Mouse (Mus musculus) stomach, postnatal 0 days (tissue): ENCODE data around the gene Zfp963. TPM values are rescaled to one million over a fixed set of nuclear protein-coding genes. Genes with fewer than 3 reads are reported as not detected.

Experiments used
- ATAC-seq: fragments of 200-750 bp; cut with Nextera tagmentation; 2 replicates; pipeline ENCODE4 v1.8.0; 2017; ENCODE audit not compliant: low FRiP score, low TSS enrichment
- DNase-seq: peaks from one replicate; pipeline ENCODE4 v3.0.0-alpha.2; 2016; ENCODE audit warnings: low spot score
- H3K27ac ChIP-seq: fragments of 300-500 bp; sonication (generic); replicated peaks from 2 replicates; pipeline ENCODE4 v1.5.1; 2014; ENCODE audit warnings: mild to moderate bottlenecking, control low read depth
- H3K27me3 ChIP-seq: fragments of 300-500 bp; sonication (generic); 2 replicates; pipeline ENCODE4 v1.6.1; 2014; ENCODE audit warnings: low read length; ENCODE audit not compliant: control insufficient read depth, insufficient read depth
- H3K36me3 ChIP-seq: fragments of 300-500 bp; sonication (generic); 2 replicates; pipeline ENCODE4 v1.6.1; 2014; ENCODE audit warnings: low read length, mixed read lengths; ENCODE audit not compliant: control insufficient read depth, insufficient read depth
- H3K4me1 ChIP-seq: fragments of 300-500 bp; sonication (generic); replicated peaks from 2 replicates; pipeline ENCODE4 v1.6.1; 2014; ENCODE audit warnings: antibody characterized with exemption; ENCODE audit not compliant: control insufficient read depth, insufficient read depth
- H3K4me2 ChIP-seq: fragments of 300-500 bp; sonication (generic); replicated peaks from 2 replicates; pipeline ENCODE4 v1.6.1; 2014; ENCODE audit warnings: low read depth, mild to moderate bottlenecking, control low read depth, moderate library complexity
- H3K4me3 ChIP-seq: fragments of 300-500 bp; sonication (generic); 2 replicates; pipeline ENCODE4 v1.5.1; 2014; ENCODE audit warnings: low read depth, low read length, control low read depth
- H3K9ac ChIP-seq: fragments of 300-500 bp; sonication (generic); 2 replicates; pipeline ENCODE4 v1.6.1; 2014; ENCODE audit warnings: mild to moderate bottlenecking, low read length, control low read depth, mixed read lengths
- H3K9me3 ChIP-seq: fragments of 300-500 bp; sonication (generic); 2 replicates; pipeline ENCODE4 v1.6.1; 2016; ENCODE audit warnings: low read length; ENCODE audit not compliant: control insufficient read depth
- CTCF ChIP-seq: IDR thresholded peaks from 2 replicates; pipeline ENCODE4 v1.5.1; 2016; ENCODE audit warnings: antibody characterized with exemption, low read depth, mild to moderate bottlenecking, moderate library complexity
- EP300 ChIP-seq: optimal IDR thresholded peaks from 2 replicates; pipeline ENCODE3; 2016; ENCODE audit warnings: antibody characterized with exemption
- WGBS: fragments of 180-500 bp; shearing (Covaris S2); extraction: QIAGEN DNeasy Blood & Tissue Kit; methylation state at CpG from one replicate; pipeline ENCODE4 v1.1.7; 2014; 5-methylcytosine and 5-hydroxymethylcytosine counted together
- polyA plus RNA-seq: library from polyadenylated mRNA; unstranded; fragments of >200 nt; fragmentation: Nextera tagmentation; extraction: Ambion mirVana; gene quantifications from 2 replicates; pipeline ENCODE4 v1.2.1, GENCODE M21; 2015

The Zfp963 gene
- polyA plus RNA-seq, 1 experiment from 2014 or later = 3.3 TPM

DNA sequence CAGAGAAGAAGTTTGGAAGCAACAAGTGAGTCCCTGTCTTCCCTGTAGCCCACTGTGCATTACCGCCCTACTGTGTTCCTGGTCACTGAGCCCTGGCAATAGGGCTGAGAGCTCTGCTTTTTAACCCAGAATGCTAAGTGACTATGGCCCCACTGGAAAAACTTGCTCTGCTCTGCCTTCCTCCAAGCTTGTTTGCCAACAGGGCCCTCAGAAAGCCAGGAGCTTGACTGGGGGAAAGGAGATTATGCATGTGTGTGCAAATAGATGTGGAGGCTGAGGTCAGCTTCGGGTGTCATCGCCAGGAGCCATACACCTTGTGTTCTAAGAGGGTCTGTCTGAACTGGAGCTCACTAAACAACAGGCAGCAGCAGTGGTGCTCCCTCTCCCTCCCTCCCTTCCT is 44.3 kb upstream of the Zfp963 start:
- WGBS = 80% methylated on average over 3 of the region's 3 CpGs
- DNase-seq (no peak), ATAC-seq (no peak)
- H3K4me1 ChIP-seq = no peaks in the 10 kb centered on the region
- no peak for TF ChIP-seq EP300
- no peak for TF ChIP-seq CTCF
- H3K9ac ChIP-seq = no peak overlapping the region
- no peak overlapping the region for H3K4me2 ChIP-seq
- peaks cover 35% of the 10 kb centered on the region for H3K36me3 ChIP-seq
- H3K27me3 ChIP-seq = no peaks in the 10 kb centered on the region
- no peak overlapping the region for H3K4me3 ChIP-seq
- no peak overlapping the region for H3K27ac ChIP-seq
- no peaks in the 10 kb centered on the region for H3K9me3 ChIP-seq

DNA sequence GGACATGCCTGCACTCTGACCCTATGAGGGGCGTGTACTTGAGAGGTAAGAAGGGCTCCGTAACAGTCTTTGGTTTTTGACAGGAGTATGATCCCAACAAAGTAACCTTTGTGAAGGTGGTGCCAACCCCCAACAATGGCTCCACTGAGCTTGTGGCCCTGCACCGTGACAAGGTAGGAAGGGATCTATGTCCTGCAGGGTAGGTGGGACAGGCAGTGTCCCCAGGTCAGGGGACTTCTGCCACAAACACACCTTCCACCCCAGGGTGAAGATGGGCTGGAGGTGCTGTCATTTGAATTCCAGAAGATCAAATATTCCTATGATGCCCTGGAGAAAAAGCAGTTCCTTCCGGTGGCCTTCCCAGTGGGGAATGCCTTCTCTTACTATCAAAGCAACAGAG is 43.9 kb upstream of the Zfp963 start:
- no peaks in the 10 kb centered on the region for H3K9me3 ChIP-seq
- no peak overlapping the region for H3K4me3 ChIP-seq
- no peak overlapping the region for H3K27ac ChIP-seq
- DNase-seq (no peak), ATAC-seq (no peak)
- 89% methylated on average over 4 of the region's 4 CpGs for WGBS
- peaks cover 34% of the 10 kb centered on the region for H3K36me3 ChIP-seq
- no peaks in the 10 kb centered on the region for H3K27me3 ChIP-seq
- H3K4me1 ChIP-seq = no peaks in the 10 kb centered on the region
- H3K4me2 ChIP-seq = no peak overlapping the region
- TF ChIP-seq CTCF (no peak), EP300 (no peak)
- no peak overlapping the region for H3K9ac ChIP-seq

GRCm38 (mm10) chr8:69791415-69792068 is 41.8 kb upstream of the Zfp963 start:
- H3K9ac ChIP-seq = peak overlapping the region; percentile 94

DNA sequence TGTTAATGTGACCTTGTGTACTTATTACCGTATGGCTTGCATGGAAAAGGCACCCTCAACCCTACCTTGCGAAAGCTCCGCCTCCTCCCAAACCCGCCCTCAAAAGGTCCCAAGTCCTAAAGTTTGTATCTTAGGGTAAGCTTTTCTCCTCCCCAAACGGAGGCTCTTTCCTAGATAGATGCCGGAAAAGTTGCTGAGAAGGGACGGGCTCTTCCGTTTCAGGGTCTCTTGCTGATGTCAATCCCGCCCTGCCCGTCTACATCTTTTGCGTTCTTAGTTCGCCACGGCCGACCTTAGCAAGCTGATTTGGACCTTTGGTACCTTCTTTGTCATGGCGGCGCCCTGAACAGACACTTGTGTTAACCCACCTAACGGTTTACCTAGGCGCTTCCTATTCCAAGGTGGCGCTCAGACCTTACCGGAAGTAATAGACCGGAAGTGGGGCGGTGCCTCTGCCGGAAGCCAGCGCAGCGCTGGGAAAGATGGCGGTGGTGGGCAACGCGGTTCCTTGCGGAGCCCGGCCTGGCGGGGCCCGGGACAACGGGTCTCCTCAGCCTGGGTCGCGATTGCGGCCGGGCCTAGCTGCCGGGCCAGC is 41.1 kb upstream of the Zfp963 start, which contains the start of the genes Atp13a1 and Zfp866:
Gene Atp13a1, plus strand, starts transcription at position 391 of the 595 bp plus-strand sequence.
Gene Zfp866, minus strand, starts transcription at position 406 of the 595 bp plus-strand sequence.
- peak; percentile 23; the same call in 1 of the 2 replicates for TF ChIP-seq CTCF
- TF ChIP-seq EP300 = no peak

More at GRCm38 (mm10) chr8:69791415-69792068, 41.8 kb upstream of the Zfp963 start:
- Histone ChIP-seq H3K9me3 (no peaks in the 10 kb centered on the region), H3K27ac (peak overlapping the region; percentile 83), H3K4me3 (peak overlapping the region; percentile 100), H3K4me2 (peak overlapping the region; percentile 87), H3K4me1 (no peaks in the 10 kb centered on the region), H3K36me3 (peaks cover 13% of the 10 kb centered on the region), H3K27me3 (no peaks in the 10 kb centered on the region)
- TF ChIP-seq EP300 (no peak), CTCF (no peak)
- peak; percentile 60 for DNase-seq
- peak; percentile 66 for ATAC-seq
- WGBS = 1% methylated on average over 46 of the region's 48 CpGs

GRCm38 (mm10) chr8:69790364-69790763 is 40.6 kb upstream of the Zfp963 start:
- H3K9me3 ChIP-seq = no peaks in the 10 kb centered on the region
- no peak overlapping the region for H3K27ac ChIP-seq
- H3K4me1 ChIP-seq = no peaks in the 10 kb centered on the region
- peak overlapping the region; percentile 94 for H3K9ac ChIP-seq
- DNase-seq (no peak), ATAC-seq (no peak)
- TF ChIP-seq CTCF (no peak), EP300 (no peak)
- peaks cover 9% of the 10 kb centered on the region; the same call in 1 of the 2 replicates for H3K36me3 ChIP-seq
- peak overlapping the region; percentile 87 for H3K4me2 ChIP-seq
- peak overlapping the region; percentile 100 for H3K4me3 ChIP-seq
- H3K27me3 ChIP-seq = no peaks in the 10 kb centered on the region
- 29% methylated on average over 11 of the region's 11 CpGs for WGBS

More for the DNA sequence above, 41.1 kb upstream of the Zfp963 start, which contains the start of the genes Atp13a1 and Zfp866:
- ATAC-seq (peak; percentile 93), DNase-seq (peak; percentile 90)
- peak within 1 kb of the TSS; percentile 87 for H3K4me2 ChIP-seq
- H3K4me3 ChIP-seq = peak within 1 kb of the TSS; percentile 100
- H3K27me3 ChIP-seq = no peaks in the 10 kb centered on the region
- H3K4me1 ChIP-seq = no peaks in the 10 kb centered on the region
- WGBS = under 1% methylated on average over 37 of the region's 38 CpGs
- peaks cover 11% of the 10 kb centered on the region; the same call in 1 of the 2 replicates for H3K36me3 ChIP-seq
- peak within 1 kb of the TSS; percentile 83 for H3K27ac ChIP-seq
- H3K9ac ChIP-seq = peak within 1 kb of the TSS; percentile 94
- H3K9me3 ChIP-seq = no peaks in the 10 kb centered on the region

DNA sequence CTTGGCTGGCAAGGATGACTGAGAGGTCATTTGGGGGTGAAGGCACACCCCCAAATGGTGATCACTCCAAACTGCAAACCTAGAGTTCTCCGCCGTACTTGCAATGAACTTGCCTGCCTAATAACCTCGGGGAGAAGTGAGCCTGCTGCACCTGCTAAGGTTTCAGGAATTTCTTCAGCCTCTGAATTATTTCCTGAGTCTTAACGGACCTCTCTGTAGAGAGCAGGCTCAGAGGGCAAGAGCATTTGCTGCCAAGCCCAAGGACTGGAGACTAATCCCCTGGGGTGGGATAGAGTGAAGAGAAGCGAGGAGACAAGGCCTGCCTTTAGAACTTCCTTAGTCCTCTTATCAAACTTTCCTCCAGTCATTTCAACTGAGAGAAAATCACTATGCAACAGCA is 40.0 kb upstream of the Zfp963 start:
- H3K27me3 ChIP-seq = no peaks in the 10 kb centered on the region
- H3K4me2 ChIP-seq = no peak overlapping the region
- no peaks in the 10 kb centered on the region for H3K9me3 ChIP-seq
- DNase-seq (no peak), ATAC-seq (no peak)
- TF ChIP-seq EP300 = no peak
- no peak for TF ChIP-seq CTCF
- H3K4me3 ChIP-seq = no peak overlapping the region
- H3K27ac ChIP-seq = no peak overlapping the region
- H3K4me1 ChIP-seq = no peaks in the 10 kb centered on the region
- peaks cover 4% of the 10 kb centered on the region; the same call in 1 of the 2 replicates for H3K36me3 ChIP-seq
- H3K9ac ChIP-seq = no peak overlapping the region
- 68% methylated on average over 5 of the region's 5 CpGs for WGBS
